Mouse (Mus musculus) ovary, postnatal 36 days (tissue): Measurements from ENCODE around the gene Hap1.
"Not testable (repeated sequence)": the region's sequence is repeated elsewhere in the genome, so short reads cannot be mapped to it uniquely, and the experiment has no call there.

ENCODE experiments used
- DNase-seq: peaks from one replicate; pipeline ENCODE4 v3.0.0; 2022; ENCODE audit warnings: low spot score, mixed read lengths

Gene Hap1

DNA sequence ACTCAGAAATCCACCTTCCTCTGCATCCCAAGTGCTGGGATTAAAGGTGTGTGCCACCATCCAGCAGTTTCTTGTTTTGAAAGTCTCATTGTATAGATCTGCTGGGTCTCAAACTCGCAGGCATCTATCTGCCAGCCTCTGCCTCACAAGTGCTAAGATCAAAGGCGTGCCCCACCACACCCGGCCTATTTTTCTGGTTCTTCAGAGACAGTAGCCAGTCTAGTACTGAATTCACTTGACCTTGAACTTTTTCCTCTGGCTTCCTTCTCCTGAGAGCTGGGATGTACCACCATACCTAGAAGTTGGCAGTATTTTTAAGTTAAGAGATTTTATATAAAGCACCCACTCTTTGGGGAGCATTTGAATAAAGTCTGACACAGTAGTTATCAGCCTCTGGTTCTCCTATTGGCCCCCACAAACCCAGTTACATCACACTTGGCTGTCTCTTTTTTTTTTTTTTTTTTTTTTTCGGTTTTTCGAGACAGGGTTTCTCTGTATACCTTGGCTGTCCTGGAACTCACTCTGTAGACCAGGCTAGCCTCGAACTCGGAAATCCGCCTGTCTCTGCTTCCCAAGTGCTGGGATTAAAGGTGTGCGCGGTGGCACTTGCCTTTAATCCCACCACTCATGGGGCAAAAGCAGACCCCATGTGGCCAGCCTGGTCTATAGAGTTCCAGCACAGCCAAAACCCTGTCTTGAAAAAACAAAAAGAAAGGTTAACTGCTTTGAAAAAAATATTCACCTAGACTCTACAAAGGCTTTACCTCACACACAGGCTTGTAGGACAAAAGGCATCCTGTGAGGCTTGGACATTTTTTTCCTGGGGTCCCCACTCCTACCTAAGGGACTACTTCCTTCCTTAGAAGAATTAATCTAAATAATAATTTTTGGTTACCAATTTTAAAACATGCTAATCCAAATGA is 37.1 kb downstream of the Hap1 start:
- no peak for DNase-seq

- DNase-seq = no peak
Observed at GRCm38 (mm10) chr11:100317826-100318380, 38.0 kb downstream of the Hap1 start.

DNA sequence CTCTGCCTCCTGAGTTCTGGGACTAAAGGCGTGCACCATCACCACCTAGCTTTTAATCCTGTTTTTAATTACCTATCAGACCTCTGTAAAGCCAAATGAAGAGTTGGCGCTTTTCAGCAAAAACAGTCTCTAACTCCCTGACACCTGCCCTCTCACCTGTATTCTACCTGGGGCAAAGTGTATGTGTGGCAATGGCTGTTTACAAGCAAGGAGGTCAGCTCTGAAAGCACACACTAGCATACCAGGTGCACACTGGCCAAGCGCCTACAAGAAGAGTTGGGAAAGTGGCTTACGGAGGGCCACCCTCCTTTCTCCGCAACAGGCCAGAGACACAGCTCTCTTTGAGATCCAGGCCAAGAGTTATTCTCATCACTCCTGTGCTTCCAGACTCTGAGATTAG is 40.5 kb downstream of the Hap1 start:
- DNase-seq = no peak

DNA sequence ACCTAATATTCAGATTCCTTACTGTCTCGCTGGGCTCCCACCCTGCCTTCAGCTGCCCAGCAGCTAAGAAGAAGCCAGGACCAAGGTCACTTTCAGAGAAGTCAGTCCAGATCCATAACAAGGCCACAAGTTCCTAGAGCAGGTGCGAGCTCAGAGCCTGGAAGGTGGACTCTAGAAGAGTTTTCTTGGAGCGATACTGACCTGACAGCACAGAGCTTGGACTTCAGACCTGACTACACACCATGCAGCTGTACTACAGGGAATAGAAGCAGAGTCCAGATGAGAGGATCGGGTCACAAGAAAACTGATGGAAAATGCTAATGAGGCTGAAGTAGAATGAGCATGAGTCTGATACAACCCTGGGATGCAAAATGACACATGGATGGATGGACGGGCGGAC is 42.5 kb downstream of the Hap1 start:
- no peak for DNase-seq

DNA sequence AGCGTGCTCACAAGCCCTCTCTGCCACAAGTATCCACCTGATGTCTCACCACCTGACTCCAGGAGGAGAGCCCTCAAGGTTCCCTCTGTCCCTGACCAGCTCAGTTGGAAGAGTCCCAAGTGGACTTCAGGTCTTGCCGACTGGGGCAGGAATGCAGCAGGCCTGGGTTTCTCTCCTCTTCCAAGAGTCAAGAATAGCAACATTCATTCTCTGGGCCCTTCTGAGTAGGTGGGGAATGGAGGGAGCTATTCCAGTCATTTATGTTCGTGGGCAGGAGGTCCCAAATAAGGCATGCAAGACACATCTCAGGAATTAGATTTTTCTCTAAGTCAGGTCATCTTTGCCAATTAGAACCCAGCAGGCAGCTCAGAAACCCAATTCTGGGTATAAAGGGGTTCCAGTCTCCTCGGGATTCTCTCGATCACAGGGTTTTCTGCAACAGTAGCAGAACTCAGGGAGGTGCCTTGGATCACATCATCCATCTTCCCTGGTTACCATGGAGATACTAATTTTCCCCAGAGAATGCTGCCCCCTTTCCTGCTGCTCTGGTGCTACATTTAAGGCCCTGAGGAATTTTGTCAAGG is 43.7 kb downstream of the Hap1 start:
- DNase-seq = no peak

DNA sequence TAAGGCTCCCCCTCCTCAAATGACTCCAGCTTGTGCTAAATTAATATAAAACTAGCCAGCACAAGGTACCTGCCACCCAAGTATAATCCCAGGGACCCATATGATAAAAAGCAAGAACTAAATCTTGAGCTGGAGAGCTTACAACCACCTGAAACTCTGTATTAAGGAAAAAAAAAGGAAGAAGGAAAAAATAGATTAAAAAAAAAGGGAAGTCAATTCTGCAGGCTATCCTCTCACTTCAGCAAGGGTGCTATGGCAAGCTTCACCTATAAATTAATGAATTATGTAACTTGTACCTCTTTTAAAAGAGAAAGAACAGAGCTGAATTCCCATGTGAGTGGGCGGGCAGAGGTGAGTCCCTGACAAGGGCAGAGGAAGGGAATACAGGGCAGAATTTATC is 44.3 kb downstream of the Hap1 start:
- no peak for DNase-seq

DNA sequence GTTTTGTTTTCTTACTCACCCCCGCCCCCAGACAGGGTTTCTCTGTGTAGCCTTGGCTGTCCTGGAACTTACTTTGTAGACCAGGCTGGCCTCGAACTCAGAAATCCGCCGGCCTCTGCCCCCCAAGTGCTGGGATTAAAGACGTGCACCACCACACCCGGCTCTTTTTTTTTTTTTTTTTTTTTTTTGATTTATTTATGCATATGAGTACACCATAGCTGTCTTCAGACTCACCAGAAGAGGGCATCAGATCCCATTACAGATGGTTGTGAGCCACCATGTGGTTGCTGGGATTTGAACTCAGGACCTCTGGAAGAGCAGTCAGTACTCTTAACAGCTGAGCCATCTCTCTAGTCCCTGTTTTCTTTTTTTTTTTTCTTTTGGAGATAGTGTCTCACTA is 47.3 kb downstream of the Hap1 start:
- not testable (repeated sequence) for DNase-seq

DNA sequence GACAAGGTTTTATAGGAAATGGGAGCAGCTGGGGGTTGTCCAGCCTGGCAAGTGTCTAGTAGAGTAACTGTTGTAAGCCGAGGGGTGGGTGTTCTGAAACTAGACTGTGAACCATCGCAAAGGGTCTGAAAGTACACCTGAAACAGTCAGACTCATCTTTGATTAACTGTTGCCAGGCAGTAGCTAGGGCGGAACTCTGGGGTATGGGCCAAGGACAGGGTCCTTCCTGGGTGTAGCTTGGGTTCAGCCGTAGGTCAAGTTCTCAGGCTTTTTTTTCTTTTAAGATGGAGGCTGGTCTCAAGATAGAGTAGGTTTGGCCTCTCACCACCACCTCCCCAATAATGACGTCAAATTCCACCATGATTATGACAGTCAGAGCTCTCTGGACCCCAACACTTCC is 48.0 kb downstream of the Hap1 start:
- DNase-seq = no peak

- no peak for DNase-seq
Observed at GRCm38 (mm10) chr11:100301292-100301691, 54.6 kb downstream of the Hap1 start.

DNA sequence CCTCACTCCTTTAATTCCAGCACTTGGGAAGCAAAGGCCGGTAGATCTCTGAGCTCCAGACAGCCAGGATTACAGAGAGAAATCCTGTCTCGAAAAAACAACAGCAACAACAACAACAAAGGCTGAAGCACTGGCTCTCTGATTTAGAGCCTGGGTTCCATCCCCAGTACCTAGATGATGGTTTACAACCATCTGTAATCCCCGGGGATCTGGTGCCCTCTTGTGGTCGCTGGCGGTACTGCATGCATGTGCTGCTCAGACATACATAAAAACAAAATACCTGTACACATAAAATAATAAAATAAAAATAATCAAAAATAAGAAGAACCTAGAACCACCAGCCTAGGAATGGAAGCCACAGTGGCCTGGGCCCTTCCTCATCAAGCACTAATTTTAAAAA is 55.6 kb downstream of the Hap1 start:
- DNase-seq = peak; percentile 48

DNA sequence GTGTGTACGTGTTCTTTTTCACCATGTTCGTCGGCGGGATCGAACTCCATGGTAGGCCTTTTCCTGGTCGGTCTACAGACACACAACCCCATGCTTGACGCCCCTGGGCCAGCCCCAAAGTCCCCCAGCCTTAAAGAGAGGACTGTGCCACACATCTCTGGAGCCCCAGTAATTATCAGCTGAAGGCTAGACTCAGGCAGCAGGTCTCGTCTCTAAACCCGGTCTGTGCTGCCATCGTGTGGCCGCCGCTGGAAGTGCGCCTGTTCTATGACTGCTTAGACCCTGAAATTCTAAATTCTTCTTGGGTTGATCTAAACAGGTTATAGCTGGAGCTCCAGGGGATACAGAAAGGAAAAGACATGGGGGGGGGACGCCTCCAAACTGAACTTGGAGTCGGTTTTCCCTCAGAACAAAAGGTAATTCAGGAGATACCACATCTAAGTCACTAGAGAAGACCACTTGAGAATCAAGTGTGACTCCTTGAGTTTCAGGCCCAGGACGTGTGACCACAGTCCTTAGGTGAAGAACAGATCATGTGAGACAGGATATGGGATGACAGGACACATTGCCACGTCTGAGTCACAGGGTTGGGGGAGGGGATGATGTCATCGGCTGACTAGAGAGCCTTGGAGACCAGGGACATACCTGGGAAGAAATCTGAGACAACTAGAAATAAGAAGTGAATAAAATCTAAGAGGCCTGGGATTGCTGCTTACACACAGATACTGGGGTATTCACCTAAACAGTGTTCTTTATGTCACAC is 57.5 kb downstream of the Hap1 start:
- peak; percentile 78 for DNase-seq

- DNase-seq = no peak
Observed at GRCm38 (mm10) chr11:100297801-100298200, 58.1 kb downstream of the Hap1 start.
